Mouse (Mus musculus): ENCODE results near the gene Rbm34. TPM values are rescaled to one million over a fixed set of nuclear protein-coding genes. Genes with fewer than 3 reads are reported as not detected.

Rbm34 gene
- total RNA-seq (2023): 25.3 TPM

GRCm38 (mm10) chr8:126970579-126971313 lies at the start of gene Rbm34:
Gene Rbm34, minus strand, starts transcription at chr8:126971071.

GRCm38 (mm10) chr8:126945730-126946163 lies 25.1 kb downstream of the Rbm34 start, which contains the start of gene Tomm20:
Gene Tomm20, minus strand, starts transcription at chr8:126945844.

Other genes with a start within 250 kb of the Rbm34 start
- gene Tomm20, start 25.2 kb downstream of the Rbm34 start, total RNA-seq (2023): 132 TPM
- gene Pard3, start 92.8 kb upstream of the Rbm34 start, total RNA-seq (2023): not detected